Mouse (Mus musculus) spleen, postnatal 10 days (tissue): ENCODE measurements at regions not wholly inside any gene's neighbourhood (a gene's known extent, or its start where the extent isn't known, plus 50 kb on each side); places are given as distances from the start of the nearest gene placed in this dataset.

Experiments
- DNase-seq, 2 experiments: peaks; one replicate each; pipeline ENCODE4 v3.0.0; 2021 to 2022; ENCODE audit warnings: low spot score in 2 of 2

GRCm38 (mm10) chr3:3000199-3000598 lies 2750.4 kb upstream of the Gm8797 start:
- peak in 1 of 2 experiments; percentile 3 for DNase-seq

- no peak for DNase-seq
Observed at GRCm38 (mm10) chr3:3001224-3001623, 2749.4 kb upstream of the Gm8797 start.

- peak in 1 of 2 experiments; percentile 2 for DNase-seq
Observed at GRCm38 (mm10) chr3:3001639-3002038, 2749.0 kb upstream of the Gm8797 start.

- no peak for DNase-seq
Observed at GRCm38 (mm10) chr3:3003425-3003824, 2747.2 kb upstream of the Gm8797 start.

GRCm38 (mm10) chr3:3011111-3011510 lies 2739.5 kb upstream of the Gm8797 start:
- peak in 1 of 2 experiments; percentile 3 for DNase-seq

GRCm38 (mm10) chr3:3012951-3013350 lies 2737.7 kb upstream of the Gm8797 start:
- DNase-seq, result peak in 1 of 2 experiments; percentile 6

GRCm38 (mm10) chr3:3014978-3015377 lies 2735.6 kb upstream of the Gm8797 start:
- no peak for DNase-seq

- peak in 1 of 2 experiments; percentile 2 for DNase-seq
Observed at GRCm38 (mm10) chr3:3016572-3016971, 2734.0 kb upstream of the Gm8797 start.

- no peak for DNase-seq
Observed at GRCm38 (mm10) chr3:3032793-3033192, 2717.8 kb upstream of the Gm8797 start.
